In the genomic region with DNA sequence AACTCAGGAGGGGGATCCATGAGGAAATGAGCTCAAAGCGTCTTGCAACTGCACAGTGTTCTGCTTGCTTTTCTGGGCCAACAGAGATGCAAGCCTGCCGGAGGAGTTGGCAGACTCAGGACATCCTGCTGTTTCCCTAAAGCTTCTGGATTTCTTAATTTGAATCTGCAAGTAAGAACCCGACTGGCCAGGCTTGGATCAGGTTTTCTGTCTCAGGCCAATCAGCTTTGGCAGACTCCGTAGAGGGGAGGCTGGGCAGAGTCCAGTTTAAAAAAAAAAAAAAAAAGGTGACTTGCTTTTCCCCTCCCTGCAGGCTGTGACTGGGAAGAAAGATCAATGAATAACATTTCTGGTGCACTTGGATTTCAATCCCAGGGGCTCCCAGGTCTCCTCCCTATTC, we compare ENCODE assay signal across 9 mouse cellular contexts. TPM values are rescaled to one million over a fixed set of nuclear protein-coding genes. Genes with fewer than 3 reads are reported as not detected.
DNase-seq lines count a peak whose midpoint lies in the region; ATAC-seq lines count a peak whose summit lies in the region.
"Had no signal": no experiment of that assay in that cellular context is flagged by ENCODE, and none has a peak within 500 bp of the region (broad histone marks: within the 10 kb centered on the region; RNA-seq: fewer than 3 reads in every experiment).

No protein-coding gene starts in this region.

- H3K27ac ChIP-seq in midbrain, embryonic 14.5 days (replicated peaks; ENCODE audit: low read depth, low read length): no peak overlapping the region
- H3K27ac ChIP-seq in midbrain, embryonic 10.5 days (replicated peaks): no peak overlapping the region
- no peak overlapping the region for H3K27ac ChIP-seq in heart, embryonic 13.5 days (replicated peaks)
- H3K27ac ChIP-seq in stomach, embryonic 16.5 days (ENCODE audit: low read length): peak overlapping the region; percentile 60
- H3K27ac ChIP-seq in forebrain, embryonic 16.5 days (ENCODE audit: low read length): no peak overlapping the region

- no peak overlapping the region for H3K4me2 ChIP-seq in midbrain, embryonic 14.5 days (ENCODE audit: low read length)
- peak overlapping the region; percentile 32; the same call in 1 of the 2 replicates for H3K4me2 ChIP-seq in heart, embryonic 13.5 days
- H3K4me2 ChIP-seq in stomach, embryonic 16.5 days (ENCODE audit: low read depth, low read length): peak overlapping the region; percentile 28
- no peak overlapping the region for H3K4me2 ChIP-seq in forebrain, embryonic 16.5 days (ENCODE audit: low read length)

- H3K4me3 ChIP-seq in midbrain, embryonic 14.5 days (replicated peaks; ENCODE audit: low read depth, low read length): no peak overlapping the region
- no peak overlapping the region for H3K4me3 ChIP-seq in midbrain, embryonic 10.5 days
- peak overlapping the region; percentile 17; the same call in 1 of the 2 replicates for H3K4me3 ChIP-seq in heart, embryonic 13.5 days
- peak overlapping the region; percentile 27 for H3K4me3 ChIP-seq in stomach, embryonic 16.5 days (replicated peaks; ENCODE audit: low read length)
- no peak overlapping the region for H3K4me3 ChIP-seq in forebrain, embryonic 16.5 days (replicated peaks; ENCODE audit: low read length)
- H3K4me3 ChIP-seq: megakaryocyte, embryonic 14.5 days had no signal

- H3K4me1 ChIP-seq in midbrain, embryonic 14.5 days (ENCODE audit: control insufficient read depth, insufficient read depth, low read length): peaks cover 12% of the 10 kb centered on the region; the same call in 1 of the 2 replicates
- peaks cover 32% of the 10 kb centered on the region for H3K4me1 ChIP-seq in midbrain, embryonic 10.5 days
- H3K4me1 ChIP-seq in heart, embryonic 13.5 days: peaks cover 31% of the 10 kb centered on the region
- peaks cover 27% of the 10 kb centered on the region for H3K4me1 ChIP-seq in stomach, embryonic 16.5 days (ENCODE audit: control insufficient read depth, insufficient read depth, low read length)
- H3K4me1 ChIP-seq in forebrain, embryonic 16.5 days (replicated peaks; ENCODE audit: control insufficient read depth, insufficient read depth, low read length): peaks cover 25% of the 10 kb centered on the region

- ATAC-seq in midbrain, embryonic 14.5 days (ENCODE audit: low FRiP score, low TSS enrichment): no peak
- ATAC-seq in heart, embryonic 13.5 days (ENCODE audit: extremely low read depth, insufficient number of reproducible peaks, low FRiP score, low TSS enrichment): no peak
- ATAC-seq in stomach, embryonic 16.5 days (ENCODE audit: insufficient read depth, low FRiP score): no peak
- ATAC-seq in forebrain, embryonic 16.5 days: no peak

- no peaks in the 10 kb centered on the region for H3K36me3 ChIP-seq in midbrain, embryonic 14.5 days (ENCODE audit: control insufficient read depth, insufficient read depth, low read length)
- no peaks in the 10 kb centered on the region for H3K36me3 ChIP-seq in midbrain, embryonic 10.5 days
- no peaks in the 10 kb centered on the region for H3K36me3 ChIP-seq in heart, embryonic 13.5 days
- H3K36me3 ChIP-seq in stomach, embryonic 16.5 days (ENCODE audit: control insufficient read depth, insufficient read depth, low read length): no peaks in the 10 kb centered on the region
- H3K36me3 ChIP-seq in forebrain, embryonic 16.5 days (ENCODE audit: control insufficient read depth, insufficient read depth): no peaks in the 10 kb centered on the region

- 42% methylated on average over 4 of the region's 4 CpGs for WGBS in midbrain, embryonic 14.5 days
- WGBS in midbrain, embryonic 10.5 days: 49% methylated on average over 4 of the region's 4 CpGs
- 55% methylated on average over 4 of the region's 4 CpGs for WGBS in heart, embryonic 13.5 days
- WGBS in stomach, embryonic 16.5 days: 33% methylated on average over 4 of the region's 4 CpGs
- 34% methylated on average over 4 of the region's 4 CpGs for WGBS in forebrain, embryonic 16.5 days

- H3K27me3 ChIP-seq in midbrain, embryonic 14.5 days (ENCODE audit: control insufficient read depth, insufficient read depth, low read length): no peaks in the 10 kb centered on the region
- H3K27me3 ChIP-seq in midbrain, embryonic 10.5 days (ENCODE audit: low read depth, poor library complexity, severe bottlenecking): 0 out of 2 replicates have a peak, but pooled peaks cover 3% of the 10 kb centered on the region
- no peaks in the 10 kb centered on the region for H3K27me3 ChIP-seq in heart, embryonic 13.5 days (replicated peaks)
- H3K27me3 ChIP-seq in stomach, embryonic 16.5 days (ENCODE audit: control insufficient read depth, insufficient read depth, low read length): no peaks in the 10 kb centered on the region
- H3K27me3 ChIP-seq in forebrain, embryonic 16.5 days (replicated peaks; ENCODE audit: control insufficient read depth, insufficient read depth, low read length): no peaks in the 10 kb centered on the region
- H3K27me3 ChIP-seq: megakaryocyte, embryonic 14.5 days had no signal

- no peaks in the 10 kb centered on the region for H3K9me3 ChIP-seq in midbrain, embryonic 14.5 days (ENCODE audit: control insufficient read depth, low read length)
- 0 out of 2 replicates have a peak, but pooled peaks cover 5% of the 10 kb centered on the region for H3K9me3 ChIP-seq in midbrain, embryonic 10.5 days (replicated peaks)
- 0 out of 2 replicates have a peak, but pooled peaks cover 3% of the 10 kb centered on the region for H3K9me3 ChIP-seq in heart, embryonic 13.5 days
- H3K9me3 ChIP-seq in stomach, embryonic 16.5 days (replicated peaks; ENCODE audit: control insufficient read depth, low read length): no peaks in the 10 kb centered on the region
- H3K9me3 ChIP-seq in forebrain, embryonic 16.5 days (ENCODE audit: control insufficient read depth, low read length): no peaks in the 10 kb centered on the region
- H3K9me3 ChIP-seq: megakaryocyte, embryonic 14.5 days had no signal

- DNase-seq in midbrain, embryonic 14.5 days: peak; percentile 38
- DNase-seq in midbrain, embryonic 10.5 days (ENCODE audit: low spot score): no peak
- DNase-seq in kidney, postnatal 36 days: peak; percentile 69 to 85
- no peak for DNase-seq in thymus, postnatal 4 days
- no peak for DNase-seq in layer of hippocampus, adult 18-20 months (ENCODE audit: low spot score in 2 of 2)

- no peak overlapping the region for H3K9ac ChIP-seq in midbrain, embryonic 14.5 days (replicated peaks; ENCODE audit: low read length)
- H3K9ac ChIP-seq in heart, embryonic 13.5 days: no peak overlapping the region
- no peak overlapping the region for H3K9ac ChIP-seq in stomach, embryonic 16.5 days (ENCODE audit: low read length)
- no peak overlapping the region for H3K9ac ChIP-seq in forebrain, embryonic 16.5 days (replicated peaks; ENCODE audit: low read depth, low read length)

RNA-seq across cellular contexts. Expression of gene Vdac1, which starts 2.1 kb away (rescaled TPM):
- polyA plus RNA-seq in midbrain, embryonic 14.5 days (2014; fragmentation: Nextera tagmentation; extraction: Ambion mirVana): 275 and 348 TPM in 2 replicates
- polyA plus RNA-seq in midbrain, embryonic 10.5 days (2016; fragmentation: Nextera tagmentation; extraction: Ambion mirVana): 221 and 222 TPM in 2 replicates
- 414 and 452 TPM in 2 replicates for polyA plus RNA-seq in heart, embryonic 13.5 days (2015; fragmentation: Nextera tagmentation; extraction: Ambion mirVana)
- polyA plus RNA-seq in stomach, embryonic 16.5 days (2015; fragmentation: Nextera tagmentation; extraction: Ambion mirVana): 280 and 325 TPM in 2 replicates
- 329 and 341 TPM in 2 replicates for polyA plus RNA-seq in forebrain, embryonic 16.5 days (2015; fragmentation: Nextera tagmentation; extraction: Ambion mirVana)
- 100 to 1,000 TPM; 522 to 543 TPM for total RNA-seq in layer of hippocampus, adult 18-20 months (2021)

RNA-seq across cellular contexts. Expression of gene 9530068E07Rik, which starts 37.7 kb away (rescaled TPM):
- polyA plus RNA-seq in midbrain, embryonic 14.5 days (2014; fragmentation: Nextera tagmentation; extraction: Ambion mirVana): 80.9 and 138 TPM in 2 replicates
- 171 and 174 TPM in 2 replicates for polyA plus RNA-seq in midbrain, embryonic 10.5 days (2016; fragmentation: Nextera tagmentation; extraction: Ambion mirVana)
- 193 and 201 TPM in 2 replicates for polyA plus RNA-seq in heart, embryonic 13.5 days (2015; fragmentation: Nextera tagmentation; extraction: Ambion mirVana)
- polyA plus RNA-seq in stomach, embryonic 16.5 days (2015; fragmentation: Nextera tagmentation; extraction: Ambion mirVana): 187 and 200 TPM in 2 replicates
- 116 and 124 TPM in 2 replicates for polyA plus RNA-seq in forebrain, embryonic 16.5 days (2015; fragmentation: Nextera tagmentation; extraction: Ambion mirVana)
- 10 to 100 TPM; 64.4 to 66.8 TPM for total RNA-seq in layer of hippocampus, adult 18-20 months (2021)

Comparison
In these comparisons a context has a peak if more than half of its experiments do, and no peak if none do; other contexts are left out.
1. DNase-seq: peak in midbrain, embryonic 14.5 days (single experiment) and kidney, postnatal 36 days (2 of 2); none in midbrain, embryonic 10.5 days (single experiment), thymus, postnatal 4 days (single experiment) and layer of hippocampus, adult 18-20 months (0 of 2).
2. H3K4me2 ChIP-seq: peak in heart, embryonic 13.5 days (single experiment) and stomach, embryonic 16.5 days (single experiment); none in midbrain, embryonic 14.5 days (single experiment) and forebrain, embryonic 16.5 days (single experiment).
3. H3K4me3 ChIP-seq: peak in heart, embryonic 13.5 days (single experiment) and stomach, embryonic 16.5 days (single experiment); none in midbrain, embryonic 14.5 days (single experiment), midbrain, embryonic 10.5 days (single experiment) and forebrain, embryonic 16.5 days (single experiment).